Mouse (Mus musculus) embryonic facial prominence, embryonic 11.5 days (tissue): ENCODE data around the gene Sh3rf1. TPM values are rescaled to one million over a fixed set of nuclear protein-coding genes. Genes with fewer than 3 reads are reported as not detected.

Source experiments
- ATAC-seq: fragments of 200-750 bp; cut with Nextera tagmentation; replicated peaks from 2 replicates; pipeline ENCODE4 v1.8.0; 2017; ENCODE audit warnings: low read depth; ENCODE audit not compliant: insufficient number of reproducible peaks, low FRiP score, low TSS enrichment
- DNase-seq: peaks from one replicate; pipeline ENCODE4 v3.0.0-alpha.2; 2015; ENCODE audit warnings: low spot score
- H3K27ac ChIP-seq: fragments of 300-500 bp; sonication (generic); replicated peaks from 2 replicates; pipeline ENCODE4 v1.5.1; 2014; ENCODE audit warnings: mild to moderate bottlenecking, low read depth, low read length, control low read depth
- H3K27me3 ChIP-seq: fragments of 300-500 bp; sonication (generic); 2 replicates; pipeline ENCODE4 v1.6.1; 2014; ENCODE audit warnings: mild to moderate bottlenecking, low read length, moderate library complexity, mixed read lengths; ENCODE audit not compliant: control insufficient read depth, insufficient read depth
- H3K36me3 ChIP-seq: fragments of 300-500 bp; sonication (generic); replicated peaks from 2 replicates; pipeline ENCODE4 v1.6.1; 2014; ENCODE audit warnings: low read depth, mild to moderate bottlenecking, low read length, moderate library complexity, mixed read lengths; ENCODE audit not compliant: control insufficient read depth, insufficient read depth
- H3K4me1 ChIP-seq: fragments of 300-500 bp; sonication (generic); 2 replicates; pipeline ENCODE4 v1.6.1; 2014; ENCODE audit warnings: low read length, mixed read lengths; ENCODE audit not compliant: control insufficient read depth, insufficient read depth
- H3K4me2 ChIP-seq: fragments of 300-500 bp; sonication (generic); 2 replicates; pipeline ENCODE4 v1.6.1; 2014; ENCODE audit warnings: low read depth, mild to moderate bottlenecking, control low read depth, low read length, moderate library complexity
- H3K4me3 ChIP-seq: fragments of 300-500 bp; sonication (generic); 2 replicates; pipeline ENCODE4 v1.5.1; 2014; ENCODE audit warnings: low read depth, low read length, control low read depth
- H3K9ac ChIP-seq: fragments of 300-500 bp; sonication (generic); replicated peaks from 2 replicates; pipeline ENCODE4 v1.6.1; 2014; ENCODE audit warnings: mild to moderate bottlenecking, control low read depth, low read length
- H3K9me3 ChIP-seq: fragments of 300-500 bp; sonication (generic); replicated peaks from 2 replicates; pipeline ENCODE4 v1.6.1; 2016; ENCODE audit warnings: mild to moderate bottlenecking, low read length, inconsistent platforms, mixed read lengths; ENCODE audit not compliant: control insufficient read depth
- WGBS: fragments of 180-500 bp; shearing (Covaris S2); extraction: QIAGEN DNeasy Blood & Tissue Kit; methylation state at CpG from one replicate; pipeline ENCODE4 v1.1.7; 2014; 5-methylcytosine and 5-hydroxymethylcytosine counted together
- polyA plus RNA-seq: library from polyadenylated mRNA; unstranded; fragments of >200 nt; fragmentation: Nextera tagmentation; extraction: Ambion mirVana; gene quantifications from 2 replicates; pipeline ENCODE4 v1.2.1, GENCODE M21; 2014

Sh3rf1 gene
- polyA plus RNA-seq, 1 experiment from 2014 or later: 14.7 TPM

GRCm38 (mm10) chr8:61267692-61268091, 44.0 kb downstream of the Sh3rf1 start:
- H3K36me3 ChIP-seq: no peaks in the 10 kb centered on the region
- H3K4me2 ChIP-seq: no peak overlapping the region
- no peak for DNase-seq
- H3K4me3 ChIP-seq: no peak overlapping the region
- no peak overlapping the region for H3K9ac ChIP-seq
- no peaks in the 10 kb centered on the region; the same call in 1 of the 2 replicates for H3K4me1 ChIP-seq
- no peak overlapping the region for H3K27ac ChIP-seq
- 68% methylated on average over 8 of the region's 8 CpGs for WGBS
- no peaks in the 10 kb centered on the region for H3K9me3 ChIP-seq
- H3K27me3 ChIP-seq: no peaks in the 10 kb centered on the region
- no peak for ATAC-seq

- 88% methylated on average over 10 of the region's 10 CpGs for WGBS
Measured at GRCm38 (mm10) chr8:61268233-61268916, 44.7 kb downstream of the Sh3rf1 start.

GRCm38 (mm10) chr8:61270016-61270415, 46.3 kb downstream of the Sh3rf1 start:
- no peaks in the 10 kb centered on the region for H3K9me3 ChIP-seq
- WGBS: 75% methylated on average over 11 of the region's 11 CpGs
- H3K27ac ChIP-seq: no peak overlapping the region
- H3K36me3 ChIP-seq: no peaks in the 10 kb centered on the region
- ATAC-seq: no peak
- DNase-seq: no peak
- H3K27me3 ChIP-seq: no peaks in the 10 kb centered on the region
- no peak overlapping the region for H3K4me3 ChIP-seq
- H3K4me2 ChIP-seq: no peak overlapping the region
- H3K9ac ChIP-seq: no peak overlapping the region
- H3K4me1 ChIP-seq: no peaks in the 10 kb centered on the region; the same call in 1 of the 2 replicates

More at GRCm38 (mm10) chr8:61268233-61268916, 44.7 kb downstream of the Sh3rf1 start:
- DNase-seq (no peak), ATAC-seq (no peak)
- Histone ChIP-seq H3K4me1 (no peaks in the 10 kb centered on the region; the same call in 1 of the 2 replicates), H3K4me2 (no peak overlapping the region), H3K4me3 (no peak overlapping the region), H3K9me3 (no peaks in the 10 kb centered on the region), H3K9ac (no peak overlapping the region), H3K36me3 (no peaks in the 10 kb centered on the region), H3K27ac (no peak overlapping the region), H3K27me3 (no peaks in the 10 kb centered on the region)

GRCm38 (mm10) chr8:61270541-61270940, 46.9 kb downstream of the Sh3rf1 start:
- H3K27ac ChIP-seq: no peak overlapping the region
- H3K27me3 ChIP-seq: no peaks in the 10 kb centered on the region
- DNase-seq (no peak), ATAC-seq (no peak)
- H3K9me3 ChIP-seq: no peaks in the 10 kb centered on the region
- no peak overlapping the region for H3K9ac ChIP-seq
- H3K4me3 ChIP-seq: no peak overlapping the region
- H3K4me2 ChIP-seq: no peak overlapping the region
- 82% methylated on average over 9 of the region's 9 CpGs for WGBS
- H3K36me3 ChIP-seq: no peaks in the 10 kb centered on the region
- no peaks in the 10 kb centered on the region; the same call in 1 of the 2 replicates for H3K4me1 ChIP-seq

- Histone ChIP-seq H3K36me3 (no peaks in the 10 kb centered on the region), H3K9me3 (no peaks in the 10 kb centered on the region), H3K4me1 (no peaks in the 10 kb centered on the region; the same call in 1 of the 2 replicates), H3K27ac (no peak overlapping the region), H3K9ac (no peak overlapping the region), H3K4me3 (no peak overlapping the region), H3K4me2 (no peak overlapping the region), H3K27me3 (no peaks in the 10 kb centered on the region)
- DNase-seq (no peak), ATAC-seq (no peak)
- WGBS: 59% methylated on average over 4 of the region's 6 CpGs
Measured at GRCm38 (mm10) chr8:61270961-61271360, 47.3 kb downstream of the Sh3rf1 start.

GRCm38 (mm10) chr8:61272838-61273237, 49.2 kb downstream of the Sh3rf1 start:
- Histone ChIP-seq H3K27me3 (no peaks in the 10 kb centered on the region), H3K4me1 (no peaks in the 10 kb centered on the region; the same call in 1 of the 2 replicates), H3K9me3 (no peaks in the 10 kb centered on the region), H3K9ac (no peak overlapping the region), H3K4me3 (no peak overlapping the region), H3K27ac (no peak overlapping the region), H3K4me2 (no peak overlapping the region), H3K36me3 (no peaks in the 10 kb centered on the region)
- ATAC-seq: no peak
- DNase-seq: no peak
- WGBS: 80% methylated on average over 3 of the region's 3 CpGs

- H3K4me3 ChIP-seq: no peak overlapping the region
- H3K9ac ChIP-seq: no peak overlapping the region
- H3K27ac ChIP-seq: no peak overlapping the region
- no peaks in the 10 kb centered on the region for H3K36me3 ChIP-seq
- WGBS: 77% methylated on average over 17 of the region's 17 CpGs
- H3K27me3 ChIP-seq: no peaks in the 10 kb centered on the region
- H3K4me2 ChIP-seq: no peak overlapping the region
- DNase-seq (no peak), ATAC-seq (no peak)
- H3K4me1 ChIP-seq: no peaks in the 10 kb centered on the region; the same call in 1 of the 2 replicates
- H3K9me3 ChIP-seq: no peaks in the 10 kb centered on the region
Measured at GRCm38 (mm10) chr8:61273307-61274221, 49.9 kb downstream of the Sh3rf1 start.
